In genomic region chr13:43399576-43399975, GRCm38 (mm10) we compare ENCODE assay signal across 9 mouse cellular contexts. TPM values are rescaled to one million over a fixed set of nuclear protein-coding genes. Genes with fewer than 3 reads are reported as not detected.
DNase-seq lines count a peak whose midpoint lies in the region; ATAC-seq and TF ChIP-seq lines count a peak whose summit lies in the region.
"Had no signal": no experiment of that assay in that cellular context is flagged by ENCODE, and none has a peak within 500 bp of the region (broad histone marks: within the 10 kb centered on the region; RNA-seq: fewer than 3 reads in every experiment).

No protein-coding gene starts in this region.

- 91% methylated on average over 5 of the region's 5 CpGs for WGBS in embryonic facial prominence, embryonic 12.5 days
- 85% methylated on average over 5 of the region's 5 CpGs for WGBS in intestine, postnatal 0 days
- 91% methylated on average over 5 of the region's 5 CpGs for whole genome bisulfite sequencing in neural tube, embryonic 14.5 days

- H3K9ac ChIP-seq in embryonic facial prominence, embryonic 12.5 days, result no peak overlapping the region
- H3K9ac ChIP-seq in intestine, postnatal 0 days (ENCODE audit: low read depth, low read length), result no peak overlapping the region
- H3K9ac ChIP-seq in neural tube, embryonic 14.5 days (replicated peaks; ENCODE audit: low read depth, low read length), result no peak overlapping the region

- H3K27me3 ChIP-seq in embryonic facial prominence, embryonic 12.5 days, result no peaks in the 10 kb centered on the region
- H3K27me3 ChIP-seq in intestine, postnatal 0 days (replicated peaks; ENCODE audit: control insufficient read depth, insufficient read depth, low read length), result no peaks in the 10 kb centered on the region
- no peaks in the 10 kb centered on the region for H3K27me3 ChIP-seq in neural tube, embryonic 14.5 days (ENCODE audit: control insufficient read depth, insufficient read depth, low read length)
- H3K27me3 ChIP-seq: limb, embryonic 15.5 days had no signal

- no peak for ATAC-seq in embryonic facial prominence, embryonic 12.5 days (ENCODE audit: insufficient number of reproducible peaks, insufficient read depth, low FRiP score, low TSS enrichment)
- no peak for ATAC-seq in intestine, postnatal 0 days
- ATAC-seq in neural tube, embryonic 14.5 days (ENCODE audit: low read depth), result no peak

- H3K9me3 ChIP-seq in embryonic facial prominence, embryonic 12.5 days, result no peaks in the 10 kb centered on the region
- no peaks in the 10 kb centered on the region for H3K9me3 ChIP-seq in intestine, postnatal 0 days (ENCODE audit: control insufficient read depth)
- H3K9me3 ChIP-seq in neural tube, embryonic 14.5 days (ENCODE audit: control insufficient read depth, low read length), result no peaks in the 10 kb centered on the region
- H3K9me3 ChIP-seq: limb, embryonic 15.5 days had no signal

- H3K27ac ChIP-seq in layer of hippocampus, adult 2 months, result peak overlapping the region; percentile 23; the same call in 1 of the 2 replicates
- no peak overlapping the region for H3K27ac ChIP-seq in embryonic facial prominence, embryonic 12.5 days
- no peak overlapping the region for H3K27ac ChIP-seq in intestine, postnatal 0 days (ENCODE audit: low read depth, low read length)
- H3K27ac ChIP-seq in neural tube, embryonic 14.5 days (ENCODE audit: low read depth, low read length), result no peak overlapping the region

- peaks cover 34% of the 10 kb centered on the region for H3K36me3 ChIP-seq in embryonic facial prominence, embryonic 12.5 days
- H3K36me3 ChIP-seq in intestine, postnatal 0 days (ENCODE audit: control insufficient read depth, insufficient read depth), result peaks cover 34% of the 10 kb centered on the region
- peaks cover 19% of the 10 kb centered on the region for H3K36me3 ChIP-seq in neural tube, embryonic 14.5 days (ENCODE audit: control insufficient read depth, insufficient read depth, low read length)

- no peak for DNase-seq in layer of hippocampus, adult 2 months (ENCODE audit: low spot score in 2 of 2)
- no peak for DNase-seq in layer of hippocampus, adult 18-20 months (ENCODE audit: low spot score in 2 of 2)
- DNase-seq in embryo, embryonic 10 days (ENCODE audit: low spot score), result no peak
- no peak for DNase-seq in adrenal gland, adult (ENCODE audit: inconsistent age in 2 of 2, low spot score in 1 of 2)
- DNase-seq in layer of hippocampus, postnatal 25 days (ENCODE audit: extremely low spot score in 1 of 2, low spot score in 1 of 2), result no peak

- H3K4me2 ChIP-seq in embryonic facial prominence, embryonic 12.5 days (replicated peaks), result peak overlapping the region; percentile 73; the same call in 1 of the 2 replicates
- peak overlapping the region; percentile 80; the same call in 1 of the 2 replicates for H3K4me2 ChIP-seq in intestine, postnatal 0 days (replicated peaks; ENCODE audit: low read depth)
- H3K4me2 ChIP-seq in neural tube, embryonic 14.5 days (ENCODE audit: low read depth, low read length), result peak overlapping the region; percentile 73; the same call in 1 of the 2 replicates

- TF ChIP-seq CTCF in layer of hippocampus, adult 2 months (conservative IDR thresholded peaks at IDR 0.05), result no peak
- TF ChIP-seq CTCF in intestine, postnatal 0 days (IDR thresholded peaks at IDR 0.05; ENCODE audit: low read depth), result no peak

- peak overlapping the region; percentile 98 for H3K4me3 ChIP-seq in layer of hippocampus, adult 2 months
- no peak overlapping the region for H3K4me3 ChIP-seq in embryonic facial prominence, embryonic 12.5 days
- 0 out of 2 replicates have a peak overlapping the region, but pooled peaks have one; percentile 71 for H3K4me3 ChIP-seq in intestine, postnatal 0 days (ENCODE audit: low read depth, low read length)
- no peak overlapping the region for H3K4me3 ChIP-seq in neural tube, embryonic 14.5 days (ENCODE audit: low read depth, low read length)

- H3K4me1 ChIP-seq in embryonic facial prominence, embryonic 12.5 days, result peaks cover 8% of the 10 kb centered on the region
- H3K4me1 ChIP-seq in intestine, postnatal 0 days (replicated peaks; ENCODE audit: control insufficient read depth, insufficient read depth, low read length), result no peaks in the 10 kb centered on the region
- peaks cover 10% of the 10 kb centered on the region; the same call in 1 of the 2 replicates for H3K4me1 ChIP-seq in neural tube, embryonic 14.5 days (ENCODE audit: control insufficient read depth, insufficient read depth, low read length)

RNA-seq across cellular contexts. Expression of gene Nol7, which starts 1.4 kb away (rescaled TPM):
- total RNA-seq in layer of hippocampus, adult 2 months (2021), result 10 to 100 TPM; 88.4 to 89.6 TPM
- total RNA-seq in layer of hippocampus, adult 18-20 months (2021), result 10 to 100 TPM; 69.4 to 74.4 TPM
- polyA plus RNA-seq in embryonic facial prominence, embryonic 12.5 days (2016; fragmentation: Nextera tagmentation; extraction: Ambion mirVana), result 151 and 161 TPM in 2 replicates
- 127 and 143 TPM in 2 replicates for polyA plus RNA-seq in intestine, postnatal 0 days (2015; fragmentation: Nextera tagmentation; extraction: Ambion mirVana)
- polyA plus RNA-seq in neural tube, embryonic 14.5 days (2014; fragmentation: Nextera tagmentation; extraction: Ambion mirVana), result 159 and 197 TPM in 2 replicates
- total RNA-seq in layer of hippocampus, postnatal 25 days (2021), result 10 to 100 TPM; 79.5 to 91.1 TPM

RNA-seq across cellular contexts. Expression of gene Sirt5, which starts 34.3 kb away (rescaled TPM):
- total RNA-seq in layer of hippocampus, adult 2 months (2021), result 10 to 100 TPM; 16.3 to 21.7 TPM
- 10 to 100 TPM; 22.2 to 22.7 TPM for total RNA-seq in layer of hippocampus, adult 18-20 months (2021)
- polyA plus RNA-seq in embryonic facial prominence, embryonic 12.5 days (2016; fragmentation: Nextera tagmentation; extraction: Ambion mirVana), result 43.8 and 47.2 TPM in 2 replicates
- 10.2 and 10.3 TPM in 2 replicates for polyA plus RNA-seq in intestine, postnatal 0 days (2015; fragmentation: Nextera tagmentation; extraction: Ambion mirVana)
- polyA plus RNA-seq in neural tube, embryonic 14.5 days (2014; fragmentation: Nextera tagmentation; extraction: Ambion mirVana), result 30.5 and 36.4 TPM in 2 replicates
- total RNA-seq in layer of hippocampus, postnatal 25 days (2021), result 10 to 100 TPM; 19.6 to 21.7 TPM

Comparison
In these comparisons a context has a peak if more than half of its experiments do, and no peak if none do; other contexts are left out.
1. H3K4me3 ChIP-seq: peak in layer of hippocampus, adult 2 months (single experiment) and intestine, postnatal 0 days (single experiment); none in embryonic facial prominence, embryonic 12.5 days (single experiment) and neural tube, embryonic 14.5 days (single experiment).
2. Peak in every context shown above with its lines, with median percentiles within 50 percentile points of each other: H3K4me2 ChIP-seq.